Mouse (Mus musculus) brain, embryonic 14.5 days (tissue): ENCODE measurements around the gene Bloc1s5. TPM values are rescaled to one million over a fixed set of nuclear protein-coding genes. Genes with fewer than 3 reads are reported as not detected.
A peak's percentile ranks its signal among the peaks of the same experiment; 100 is the strongest.

Source experiments
- DNase-seq: peaks from one replicate; pipeline ENCODE4 v3.0.0-alpha.2; 2011; ENCODE audit warnings: low read depth
- CTCF ChIP-seq: fragments of 200-500 bp; IDR thresholded peaks from 2 replicates; pipeline ENCODE4 v1.5.1; 2012; ENCODE audit warnings: inconsistent platforms, mild to moderate bottlenecking, moderate library complexity, borderline replicate concordance; ENCODE audit not compliant: insufficient read depth, insufficient read length; ENCODE audit errors: extremely low read depth
- POLR2A ChIP-seq: fragments of 200-500 bp; IDR thresholded peaks from 2 replicates; pipeline ENCODE4 v1.6.1; 2012; ENCODE audit warnings: mild to moderate bottlenecking, inconsistent platforms, borderline replicate concordance; ENCODE audit not compliant: poor library complexity, insufficient read depth, insufficient read length, severe bottlenecking; ENCODE audit errors: extremely low read depth
- polyA plus RNA-seq: library from polyadenylated mRNA; depleted of rRNA; stranded (reverse); fragments of >200 nt; gene quantifications from 2 replicates; pipeline ENCODE4 v1.2.3, GENCODE M21; 2012; rRNA removed

The Bloc1s5 gene
- polyA plus RNA-seq, 1 experiment = 9.2 TPM

- no peak for DNase-seq
- TF ChIP-seq CTCF = no peak
- TF ChIP-seq POLR2A = no peak
Measured at GRCm38 (mm10) chr13:38545460-38545859, 89.4 kb downstream of the Bloc1s5 start.

GRCm38 (mm10) chr13:38544769-38545445 lies 90.0 kb downstream of the Bloc1s5 start:
- TF ChIP-seq CTCF = no peak
- TF ChIP-seq POLR2A = no peak
- DNase-seq = no peak

- TF ChIP-seq CTCF (no peak), POLR2A (no peak)
- peak; percentile 21 for DNase-seq
Measured at GRCm38 (mm10) chr13:38543455-38544125, 91.3 kb downstream of the Bloc1s5 start.

Other genes starting within 250 kb of the Bloc1s5 start
- 35.7 and 59.6 TPM in 2 replicates for gene Txndc5, start 106.3 kb downstream of the Bloc1s5 start, polyA plus RNA-seq
- gene Eef1e1, start 23.9 kb upstream of the Bloc1s5 start, polyA plus RNA-seq = 33.7 and 41.7 TPM in 2 replicates